Mouse (Mus musculus) heart, adult 8-10 months (tissue): Measurements from ENCODE around the gene Atcay. TPM values are rescaled to one million over a fixed set of nuclear protein-coding genes. Genes with fewer than 3 reads are reported as not detected.

Experiments used
- DNase-seq: peaks from one replicate; pipeline ENCODE4 v3.0.0; 2022; ENCODE audit warnings: low spot score
- total RNA-seq, 4 experiments: library from RNA; stranded (reverse); gene quantifications; 2 replicates each; pipeline ENCODE4 v1.2.4; 2022

Gene Atcay
- total RNA-seq: under 1 TPM in 1 of 4 experiments, not detected in 3; 0.63 TPM

- DNase-seq: no peak
Observed at GRCm38 (mm10) chr10:81230438-81231332, at the start of gene Atcay. Atcay (minus strand) TSS chr10:81230833.

DNA sequence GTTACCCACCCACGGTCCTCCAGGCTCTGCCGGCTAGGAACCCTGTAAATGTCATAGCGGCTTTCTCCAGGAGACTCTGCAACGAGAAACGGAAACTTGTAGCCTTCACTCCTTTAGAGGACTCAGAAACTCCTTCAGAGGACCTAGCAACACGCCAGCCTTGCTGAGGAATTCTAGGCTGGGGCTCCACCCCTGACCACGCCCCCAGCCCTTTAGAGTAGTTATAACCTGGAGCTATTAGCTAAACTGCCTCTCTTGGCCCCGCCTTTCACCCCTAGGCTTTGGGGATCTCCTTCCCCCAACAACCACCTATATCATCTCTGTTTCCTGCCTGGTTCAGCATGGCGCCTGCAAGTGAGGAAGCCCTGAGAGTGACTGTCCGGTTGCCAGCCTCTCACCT is 48.9 kb upstream of the Atcay start:
- no peak for DNase-seq

DNA sequence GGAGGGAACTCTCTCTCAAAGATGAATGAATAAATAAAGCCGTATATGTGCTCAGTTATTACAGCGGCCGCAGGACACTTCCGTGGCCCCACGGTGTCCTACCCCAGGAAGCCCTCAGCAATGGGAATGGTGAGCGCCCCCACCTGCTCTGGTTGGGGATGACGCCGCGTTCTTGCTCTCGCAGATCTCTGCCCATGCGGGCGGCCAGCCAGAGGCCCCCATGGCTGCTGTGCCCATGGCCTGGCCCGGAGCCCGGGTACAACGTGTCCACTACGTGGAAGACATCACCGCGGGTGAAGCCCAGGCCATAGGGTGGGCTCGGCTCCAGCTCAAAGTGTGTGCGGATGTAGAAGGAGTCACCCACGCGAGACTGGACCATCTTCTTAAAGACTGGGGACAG is 47.0 kb upstream of the Atcay start:
- no peak for DNase-seq

GRCm38 (mm10) chr10:81273842-81274241 is 43.2 kb upstream of the Atcay start:
- DNase-seq: no peak

- no peak for DNase-seq
Observed at GRCm38 (mm10) chr10:81272356-81272755, 41.7 kb upstream of the Atcay start.

DNA sequence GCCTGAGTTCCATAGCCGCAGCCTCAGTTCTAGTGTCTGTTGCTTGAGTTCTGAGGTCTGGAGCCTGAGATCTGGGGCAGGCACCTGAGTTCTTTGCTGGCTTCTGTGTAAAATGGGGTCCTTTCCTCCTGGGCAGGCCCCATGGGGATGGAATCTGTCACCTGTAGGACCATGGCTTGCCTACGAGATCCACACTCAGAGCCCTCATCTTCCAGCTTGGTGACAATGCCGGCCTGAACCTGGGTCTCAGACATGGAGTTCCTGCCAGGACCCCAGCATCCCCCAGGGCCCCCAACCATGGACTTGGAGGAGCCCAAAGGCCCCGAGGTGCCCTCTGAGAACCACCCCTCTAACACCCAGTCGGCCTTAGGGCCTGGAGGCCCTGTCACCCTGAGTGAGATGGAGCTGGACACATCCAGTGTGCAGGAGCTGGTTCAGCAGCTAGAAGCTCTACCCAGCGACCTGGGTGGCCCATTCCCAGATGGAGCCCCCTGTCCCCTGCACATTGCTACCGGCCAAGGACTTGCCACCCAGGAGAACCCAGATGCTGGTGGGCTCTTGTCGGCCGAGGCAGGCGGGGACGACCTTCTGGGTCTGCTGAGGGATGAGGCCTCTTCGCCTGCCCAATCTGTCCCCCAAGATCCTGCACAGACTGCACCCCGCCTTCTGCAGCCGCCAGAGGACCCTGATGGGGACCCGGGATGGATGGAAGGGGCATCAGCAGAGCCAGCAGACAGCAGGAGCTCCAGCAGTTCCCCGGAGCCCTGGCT is 38.2 kb upstream of the Atcay start:
- DNase-seq: no peak

- peak; percentile 90 for DNase-seq
Observed at GRCm38 (mm10) chr10:81268056-81268455, 37.4 kb upstream of the Atcay start.

GRCm38 (mm10) chr10:81266211-81267105 is 35.8 kb upstream of the Atcay start, which contains the start of the genes Mrpl54 and Apba3:
Mrpl54 (minus strand) TSS chr10:81266934.
Apba3 (plus strand) TSS chr10:81266960.
- peak; percentile 97 for DNase-seq

DNA sequence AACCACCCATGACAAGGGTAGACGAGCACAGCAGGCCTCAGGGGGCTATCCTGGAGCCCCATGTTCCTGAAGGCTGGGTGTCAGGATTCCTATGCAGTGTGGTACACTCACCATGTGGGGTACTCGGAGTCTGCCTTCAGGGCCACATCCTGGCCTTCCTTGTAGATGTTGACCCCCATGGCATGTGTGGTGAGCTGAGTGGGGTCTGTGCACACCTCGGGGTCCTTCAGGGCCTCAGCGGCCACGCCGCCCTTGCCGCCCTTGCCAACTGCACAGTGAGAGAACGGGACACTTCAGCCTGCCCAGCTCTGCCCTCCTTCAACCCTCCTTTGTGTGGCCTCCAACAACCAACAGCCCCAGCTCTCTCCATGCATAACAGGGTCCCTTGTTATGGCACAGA is 34.9 kb upstream of the Atcay start:
- no peak for DNase-seq

- DNase-seq: no peak
Observed at GRCm38 (mm10) chr10:81261025-81261424, 30.4 kb upstream of the Atcay start.

- no peak for DNase-seq
Observed at GRCm38 (mm10) chr10:81259225-81259884, 28.7 kb upstream of the Atcay start.

GRCm38 (mm10) chr10:81257158-81258039 is 26.8 kb upstream of the Atcay start:
- no peak for DNase-seq

GRCm38 (mm10) chr10:81254886-81255285 is 24.3 kb upstream of the Atcay start:
- no peak for DNase-seq

DNA sequence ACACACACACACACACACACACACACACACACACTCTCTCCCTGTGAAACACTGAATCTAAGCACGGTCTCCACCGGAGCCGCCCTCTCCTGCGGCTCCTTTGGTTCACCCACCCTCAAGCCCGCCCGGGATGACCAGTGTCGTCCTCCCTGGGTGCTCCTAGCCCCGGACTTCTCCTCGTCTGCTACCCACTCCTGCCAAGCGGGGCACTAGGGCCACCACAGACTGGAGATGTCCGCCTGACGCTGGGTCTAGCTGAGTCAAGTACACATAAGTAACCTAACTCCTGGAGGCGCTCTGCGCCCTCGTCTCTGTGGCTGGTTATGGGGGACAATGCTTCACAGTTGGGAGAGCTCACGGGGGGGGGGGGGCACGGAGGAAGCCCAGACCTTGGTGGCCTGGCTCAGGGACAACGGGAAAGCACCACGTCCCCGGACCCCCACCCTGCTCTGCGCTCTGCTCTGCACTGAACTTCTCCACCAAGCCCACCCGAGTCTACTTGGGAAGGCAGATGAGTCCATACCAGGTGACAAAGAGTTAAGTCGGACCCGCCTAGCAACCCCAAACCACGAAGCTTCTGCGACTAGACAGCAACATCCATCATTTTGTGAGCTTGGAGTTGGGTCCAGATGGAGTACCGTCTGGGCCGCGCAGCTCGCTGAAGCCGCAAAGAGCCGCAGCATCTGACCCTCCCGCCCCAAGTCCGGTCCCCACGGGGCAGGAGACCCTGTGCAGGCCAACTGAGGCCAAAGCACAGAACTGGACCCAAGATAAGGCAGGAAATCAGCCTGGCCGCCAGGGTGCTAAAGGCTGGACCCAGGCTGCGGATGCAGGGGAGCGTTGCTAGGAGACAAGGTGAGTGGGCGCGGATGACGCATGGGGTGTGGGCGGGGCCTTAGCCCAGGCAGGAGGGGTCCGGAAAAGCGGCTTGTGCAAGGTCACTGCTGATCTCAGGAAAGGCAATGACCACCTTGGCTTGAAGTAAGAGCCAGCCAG is 22.1 kb upstream of the Atcay start, which contains the start of gene Matk:
Matk (plus strand) TSS at position 512 of the 996 bp plus-strand sequence.
- DNase-seq: no peak

GRCm38 (mm10) chr10:81249442-81249841 is 18.8 kb upstream of the Atcay start:
- DNase-seq: no peak

- no peak for DNase-seq
Observed at GRCm38 (mm10) chr10:81247804-81248203, 17.2 kb upstream of the Atcay start.

GRCm38 (mm10) chr10:81245166-81245565 is 14.5 kb upstream of the Atcay start:
- no peak for DNase-seq

DNA sequence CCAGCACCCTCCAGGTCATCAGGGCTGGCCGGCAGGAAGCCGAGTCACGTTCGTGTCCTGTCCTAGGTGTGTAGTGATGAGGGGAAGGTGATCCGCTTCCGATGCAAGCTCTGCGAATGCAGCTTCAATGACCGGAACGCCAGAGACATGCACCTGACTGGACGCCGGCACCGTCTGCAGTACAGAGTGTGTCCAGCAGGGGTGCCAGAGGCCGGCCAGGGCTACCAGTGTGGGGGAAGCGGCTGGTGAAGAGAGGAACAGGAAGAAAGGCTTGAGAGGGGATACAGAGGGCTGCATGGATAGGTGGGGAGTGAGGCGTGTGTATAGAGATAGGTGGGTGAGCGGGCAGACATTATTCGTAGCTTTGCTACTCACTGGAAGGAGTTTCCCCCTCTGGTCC is 14.0 kb upstream of the Atcay start:
- DNase-seq: peak; percentile 58

DNA sequence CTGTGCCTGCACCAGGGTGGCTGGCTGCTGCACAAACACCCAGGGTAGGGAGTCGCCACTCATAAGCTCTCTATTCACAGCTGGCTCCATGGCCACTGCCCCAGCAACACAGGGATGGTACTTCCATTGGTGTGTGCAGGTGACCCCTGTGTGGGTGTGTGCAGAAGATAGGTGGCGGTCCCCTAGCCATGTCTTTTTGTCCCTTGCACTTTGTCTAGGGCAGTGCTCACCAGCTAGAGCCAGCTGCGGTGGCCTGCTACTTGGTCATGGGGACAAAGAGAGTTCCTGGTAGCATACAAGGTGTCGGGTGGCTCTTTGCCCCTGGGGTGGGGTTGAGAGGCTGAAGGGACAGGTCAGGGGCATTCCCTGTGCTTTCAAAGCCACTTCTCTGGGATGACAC is 13.5 kb upstream of the Atcay start:
- DNase-seq: no peak
